Mouse (Mus musculus) lung, embryonic 14.5 days (tissue): ENCODE data around the gene Prpf4. TPM values are rescaled to one million over a fixed set of nuclear protein-coding genes. Genes with fewer than 3 reads are reported as not detected.

Experiments
- ATAC-seq: fragments of 200-750 bp; cut with Nextera tagmentation; 2 replicates; pipeline ENCODE4 v1.8.0; 2017; ENCODE audit warnings: mild to moderate bottlenecking, moderate TSS enrichment, moderate library complexity; ENCODE audit not compliant: insufficient read depth
- DNase-seq: peaks from one replicate; pipeline ENCODE4 v3.0.0-alpha.2; 2015
- H3K27ac ChIP-seq: fragments of 300-500 bp; sonication (generic); 2 replicates; pipeline ENCODE4 v1.5.1; 2014; ENCODE audit warnings: low read depth, mild to moderate bottlenecking, moderate library complexity
- H3K27me3 ChIP-seq: fragments of 300-500 bp; sonication (generic); 2 replicates; pipeline ENCODE4 v1.6.1; 2014; ENCODE audit warnings: low read length, control low read depth; ENCODE audit not compliant: insufficient read depth
- H3K36me3 ChIP-seq: fragments of 300-500 bp; sonication (generic); 2 replicates; pipeline ENCODE4 v1.6.1; 2014; ENCODE audit warnings: control low read depth; ENCODE audit not compliant: insufficient read depth
- H3K4me1 ChIP-seq: fragments of 300-500 bp; sonication (generic); 2 replicates; pipeline ENCODE4 v1.6.1; 2014; ENCODE audit warnings: antibody characterized with exemption, control low read depth; ENCODE audit not compliant: insufficient read depth
- H3K4me2 ChIP-seq: fragments of 300-500 bp; sonication (generic); 2 replicates; pipeline ENCODE4 v1.6.1; 2014; ENCODE audit warnings: mild to moderate bottlenecking
- H3K4me3 ChIP-seq: fragments of 300-500 bp; sonication (generic); 2 replicates; pipeline ENCODE4 v1.5.1; 2014; ENCODE audit warnings: low read depth, low read length
- H3K9ac ChIP-seq: fragments of 300-500 bp; sonication (generic); 2 replicates; pipeline ENCODE4 v1.6.1; 2014
- H3K9me3 ChIP-seq: fragments of 300-500 bp; sonication (generic); 2 replicates; pipeline ENCODE4 v1.6.1; 2016; ENCODE audit warnings: low read depth, low read length, control low read depth
- CTCF ChIP-seq: IDR thresholded peaks from 2 replicates; pipeline ENCODE4 v1.5.1; 2016; ENCODE audit warnings: antibody characterized with exemption, low read depth
- WGBS: fragments of 180-500 bp; shearing (Covaris S2); extraction: QIAGEN DNeasy Blood & Tissue Kit; methylation state at CpG from one replicate; pipeline ENCODE4 v1.1.7; 2014; 5-methylcytosine and 5-hydroxymethylcytosine counted together
- polyA plus RNA-seq: library from polyadenylated mRNA; unstranded; fragments of >200 nt; fragmentation: Nextera tagmentation; extraction: Ambion mirVana; gene quantifications from 2 replicates; pipeline ENCODE4 v1.2.1, GENCODE M21; 2014

Gene Prpf4
- polyA plus RNA-seq, 1 experiment from 2014 or later = 32.9 TPM

DNA sequence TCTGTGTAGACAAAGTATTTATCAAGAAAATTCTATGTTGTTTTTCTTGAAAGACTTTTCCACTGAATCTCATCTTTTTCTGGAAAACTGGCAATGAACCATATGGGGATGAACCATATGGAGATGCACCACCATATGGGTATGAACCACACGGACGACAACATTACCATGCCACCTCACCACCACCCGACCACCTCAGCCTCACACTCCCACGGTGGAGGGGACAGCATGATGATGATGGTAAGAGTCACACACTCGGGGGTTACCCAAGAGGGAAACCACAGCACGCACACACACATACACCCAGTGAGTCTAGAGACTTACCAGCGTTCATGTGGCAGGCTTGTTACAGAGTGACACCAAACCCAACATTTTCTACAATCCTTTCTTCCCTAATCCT is 23.2 kb upstream of the Prpf4 start:
- no peak for TF ChIP-seq CTCF
- Histone ChIP-seq H3K9ac (no peak overlapping the region), H3K4me2 (no peak overlapping the region), H3K36me3 (peaks cover 35% of the 10 kb centered on the region), H3K4me3 (no peak overlapping the region), H3K4me1 (no peaks in the 10 kb centered on the region), H3K27ac (no peak overlapping the region), H3K27me3 (no peaks in the 10 kb centered on the region), H3K9me3 (no peaks in the 10 kb centered on the region)
- WGBS = 91% methylated on average over 7 of the region's 7 CpGs
- no peak for DNase-seq
- no peak for ATAC-seq

DNA sequence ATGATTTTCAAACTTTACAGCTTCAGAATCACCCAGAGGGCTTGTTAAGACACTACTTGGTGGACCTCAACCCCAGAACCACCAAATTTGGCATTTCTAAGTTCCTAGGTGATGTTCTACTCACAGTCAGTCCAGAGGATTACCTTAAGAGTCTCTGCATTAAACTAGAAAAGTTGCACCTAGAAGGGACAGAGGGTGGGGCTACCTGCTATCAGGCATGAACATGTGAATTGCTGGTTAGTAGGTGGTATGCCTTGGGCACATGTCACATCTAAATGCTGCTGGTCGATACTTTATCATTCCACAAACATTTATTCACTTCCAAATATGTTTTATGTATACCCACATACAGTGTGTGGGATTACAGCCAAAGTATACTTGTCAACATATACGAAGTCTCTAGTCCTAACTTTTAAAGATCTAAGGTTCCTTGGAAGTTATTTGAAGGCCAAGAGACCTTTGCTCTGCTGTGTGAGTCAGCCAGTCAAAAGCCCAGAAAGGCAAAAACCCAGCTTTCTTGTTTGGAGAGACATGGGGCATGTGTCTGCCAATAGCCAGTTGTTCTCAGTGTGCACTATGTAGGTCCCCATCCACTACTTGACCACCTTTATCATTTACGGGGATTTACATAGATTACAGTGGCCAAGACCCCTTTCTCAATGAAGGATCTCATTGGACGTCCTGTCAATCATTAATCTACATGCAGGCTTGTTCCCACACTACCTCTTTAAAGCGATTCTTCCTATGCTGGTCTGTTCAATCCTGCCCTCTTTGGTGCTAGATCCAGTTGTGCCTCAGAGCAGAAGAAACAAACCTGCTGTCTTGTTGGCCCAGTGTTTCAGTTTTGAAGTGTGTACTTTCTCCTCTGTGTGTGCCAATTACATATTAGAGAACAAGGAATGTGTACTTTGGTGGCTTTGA is 18.7 kb upstream of the Prpf4 start:
- Histone ChIP-seq H3K9me3 (no peaks in the 10 kb centered on the region), H3K4me2 (no peak overlapping the region), H3K4me1 (no peaks in the 10 kb centered on the region), H3K4me3 (no peak overlapping the region), H3K36me3 (peaks cover 56% of the 10 kb centered on the region), H3K27ac (no peak overlapping the region), H3K27me3 (no peaks in the 10 kb centered on the region), H3K9ac (no peak overlapping the region)
- ATAC-seq (no peak), DNase-seq (no peak)
- WGBS = 74% methylated on average over 5 of the region's 5 CpGs
- TF ChIP-seq CTCF = no peak

DNA sequence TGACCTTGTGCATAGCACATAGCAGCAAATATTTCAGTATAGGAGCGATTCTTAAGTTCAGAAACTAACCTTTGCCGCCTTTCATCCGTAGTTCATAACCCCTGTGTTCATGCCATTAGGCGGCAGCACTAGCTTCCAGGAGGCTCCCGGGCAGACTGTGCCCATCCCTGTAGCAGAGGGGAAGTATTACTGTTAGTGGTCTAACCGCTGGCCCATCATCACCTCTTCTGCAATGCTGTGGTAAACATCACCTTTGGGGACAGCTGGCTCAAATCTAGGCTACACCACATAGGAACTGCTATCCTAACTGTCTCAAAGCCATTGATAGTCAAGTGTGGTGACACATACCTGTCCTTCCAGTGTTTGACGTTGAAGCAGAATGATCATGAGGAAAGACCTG is 16.7 kb upstream of the Prpf4 start:
- Histone ChIP-seq H3K4me3 (no peak overlapping the region), H3K9me3 (no peaks in the 10 kb centered on the region), H3K36me3 (peaks cover 72% of the 10 kb centered on the region), H3K27ac (no peak overlapping the region), H3K27me3 (no peaks in the 10 kb centered on the region), H3K9ac (no peak overlapping the region), H3K4me2 (no peak overlapping the region), H3K4me1 (no peaks in the 10 kb centered on the region)
- DNase-seq (no peak), ATAC-seq (no peak)
- no peak for TF ChIP-seq CTCF
- 75% methylated on average over 7 of the region's 7 CpGs for WGBS

DNA sequence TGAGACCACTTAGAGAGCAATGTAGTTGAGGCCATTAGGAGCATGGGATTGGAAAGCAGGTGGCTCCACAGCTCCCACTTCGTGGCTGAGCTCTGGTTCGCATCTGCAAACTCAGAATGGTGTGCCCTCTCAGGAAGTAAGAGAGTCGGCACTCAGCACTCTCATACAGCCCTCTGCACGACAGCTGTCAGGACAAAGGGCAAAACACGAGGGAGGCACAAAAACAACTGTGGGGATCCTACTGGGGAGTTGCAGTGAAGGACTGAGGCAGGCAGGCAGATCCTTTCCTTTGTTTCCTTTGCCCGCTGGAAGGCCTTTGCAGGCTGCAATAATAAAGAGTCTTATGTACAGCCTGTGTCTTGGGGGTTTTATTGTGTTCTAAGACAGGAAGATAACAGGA is 15.1 kb upstream of the Prpf4 start:
- no peak for TF ChIP-seq CTCF
- no peak overlapping the region for H3K9ac ChIP-seq
- peaks cover 78% of the 10 kb centered on the region for H3K36me3 ChIP-seq
- WGBS = 63% methylated on average over 6 of the region's 6 CpGs
- H3K4me1 ChIP-seq = no peaks in the 10 kb centered on the region
- no peaks in the 10 kb centered on the region for H3K27me3 ChIP-seq
- DNase-seq = no peak
- H3K4me2 ChIP-seq = no peak overlapping the region
- H3K4me3 ChIP-seq = no peak overlapping the region
- ATAC-seq = no peak
- H3K9me3 ChIP-seq = no peaks in the 10 kb centered on the region
- no peak overlapping the region for H3K27ac ChIP-seq

DNA sequence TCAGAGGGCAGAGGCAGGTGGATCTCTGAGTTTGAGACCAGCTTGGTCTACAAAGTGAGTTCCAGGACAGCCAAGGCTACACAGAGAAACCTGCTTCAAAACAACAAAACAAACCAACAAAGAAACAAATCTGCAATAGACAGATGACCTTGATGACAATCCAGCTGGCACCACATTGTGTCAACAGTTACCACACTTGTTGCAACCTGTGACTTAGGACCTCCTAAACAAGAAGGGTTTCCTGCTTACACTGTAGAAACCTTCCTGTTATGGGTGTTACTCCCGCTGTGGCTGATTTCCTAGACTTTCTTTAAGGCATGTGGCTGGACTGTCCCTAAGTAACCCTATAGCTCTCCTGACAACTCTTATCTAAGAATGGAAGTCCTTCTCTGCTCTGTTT is 12.8 kb upstream of the Prpf4 start:
- H3K9me3 ChIP-seq = no peaks in the 10 kb centered on the region
- TF ChIP-seq CTCF = no peak

DNA sequence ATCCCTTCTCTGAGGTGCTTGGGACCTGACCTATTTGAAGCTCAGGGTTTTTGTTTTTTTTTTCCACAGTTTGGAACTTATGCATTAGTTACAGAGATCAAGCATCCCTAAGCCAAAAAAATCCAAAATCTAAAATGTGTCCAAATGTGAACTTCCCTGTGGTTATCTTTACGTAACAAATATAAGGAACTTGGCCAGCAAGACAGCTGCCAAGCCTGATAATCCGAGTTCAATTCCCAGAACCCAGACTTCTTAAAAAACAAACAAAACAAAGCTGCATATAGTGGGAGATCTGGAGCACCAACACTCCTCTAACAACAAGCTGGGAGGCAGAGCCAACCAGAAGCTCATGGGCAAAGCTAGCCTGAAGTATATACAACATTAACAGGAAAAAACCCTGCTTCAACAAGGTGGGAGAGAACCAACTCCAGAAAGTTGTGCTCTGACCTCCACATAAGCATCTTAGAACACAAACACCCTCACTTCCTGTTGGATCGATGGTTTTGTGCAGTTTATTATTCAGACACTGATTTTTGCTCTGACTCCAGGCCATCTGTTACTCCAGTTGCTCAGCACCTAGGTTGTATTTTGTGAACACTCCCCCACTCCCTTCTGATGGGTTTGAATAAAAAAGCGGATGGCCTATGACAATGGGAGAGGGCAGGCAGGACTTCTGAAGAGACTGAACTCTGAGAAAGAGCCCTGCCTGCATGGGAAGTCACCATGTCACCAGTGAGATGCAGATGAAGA is 10.8 kb upstream of the Prpf4 start:
- H3K9me3 ChIP-seq = no peaks in the 10 kb centered on the region
- DNase-seq = no peak
- no peak for ATAC-seq
- no peak overlapping the region for H3K4me3 ChIP-seq
- H3K27ac ChIP-seq = no peak overlapping the region
- no peak overlapping the region for H3K4me2 ChIP-seq
- no peak for TF ChIP-seq CTCF
- H3K27me3 ChIP-seq = no peaks in the 10 kb centered on the region
- H3K36me3 ChIP-seq = peaks cover 90% of the 10 kb centered on the region
- 76% methylated on average over 4 of the region's 4 CpGs for WGBS
- no peaks in the 10 kb centered on the region for H3K4me1 ChIP-seq
- H3K9ac ChIP-seq = no peak overlapping the region

More for the DNA sequence above, 12.8 kb upstream of the Prpf4 start:
- Histone ChIP-seq H3K36me3 (peaks cover 86% of the 10 kb centered on the region), H3K4me1 (no peaks in the 10 kb centered on the region), H3K27ac (no peak overlapping the region), H3K9ac (no peak overlapping the region), H3K4me2 (no peak overlapping the region), H3K27me3 (no peaks in the 10 kb centered on the region), H3K4me3 (no peak overlapping the region)
- no peak for DNase-seq
- no peak for ATAC-seq
- 85% methylated on average over 1 of the region's 1 CpGs for WGBS

DNA sequence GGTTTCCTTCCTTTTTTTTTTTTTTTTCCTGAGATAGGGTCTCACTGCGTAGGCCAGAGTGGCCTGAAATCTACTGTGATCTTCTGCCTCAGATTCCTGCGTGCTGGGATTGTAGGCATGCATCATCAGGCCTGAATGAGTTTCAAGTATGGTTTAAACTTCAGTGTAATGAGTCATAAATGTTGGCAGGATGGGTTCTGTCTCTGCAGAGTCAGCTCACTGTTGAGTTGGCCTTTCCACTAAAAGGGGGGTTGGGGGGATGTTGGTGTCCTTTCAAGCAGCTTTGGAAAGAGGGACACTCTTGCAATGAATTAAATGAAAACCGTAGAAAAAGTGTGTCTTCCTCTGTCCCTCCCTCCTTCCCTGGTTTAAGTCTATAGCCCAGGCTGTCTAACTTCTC is 9.6 kb upstream of the Prpf4 start:
- no peaks in the 10 kb centered on the region for H3K9me3 ChIP-seq
- peaks cover 89% of the 10 kb centered on the region for H3K36me3 ChIP-seq
- 85% methylated on average over 3 of the region's 3 CpGs for WGBS
- no peak overlapping the region for H3K27ac ChIP-seq
- no peaks in the 10 kb centered on the region for H3K27me3 ChIP-seq
- DNase-seq = no peak
- H3K9ac ChIP-seq = no peak overlapping the region
- H3K4me1 ChIP-seq = no peaks in the 10 kb centered on the region
- TF ChIP-seq CTCF = no peak
- no peak overlapping the region for H3K4me3 ChIP-seq
- no peak for ATAC-seq
- H3K4me2 ChIP-seq = no peak overlapping the region
